ENCODE assay signal across 15 mouse cellular contexts in genomic region chr9:24701246-24701645, GRCm38 (mm10). TPM values are rescaled to one million over a fixed set of nuclear protein-coding genes. Genes with fewer than 3 reads are reported as not detected.
A peak's percentile ranks its signal among the peaks of the same experiment; 100 is the strongest.
DNase-seq lines count a peak whose midpoint lies in the region; ATAC-seq and TF ChIP-seq lines count a peak whose summit lies in the region.
"Had no signal": no experiment of that assay in that cellular context is flagged by ENCODE, and none has a peak within 500 bp of the region (broad histone marks: within the 10 kb centered on the region; RNA-seq: fewer than 3 reads in every experiment).

No protein-coding gene starts in this region.

- H3K27me3 ChIP-seq in forebrain, postnatal 0 days (ENCODE audit: insufficient read depth, low read length) = no peaks in the 10 kb centered on the region
- no peaks in the 10 kb centered on the region for H3K27me3 ChIP-seq in forebrain, embryonic 13.5 days
- no peaks in the 10 kb centered on the region; the same call in 1 of the 2 replicates for H3K27me3 ChIP-seq in liver, embryonic 14.5 days (ENCODE audit: control insufficient read depth, insufficient read depth, low read length)
- peaks cover 4% of the 10 kb centered on the region for H3K27me3 ChIP-seq in liver, embryonic 12.5 days (replicated peaks)
- peaks cover 5% of the 10 kb centered on the region; the same call in 1 of the 2 replicates for H3K27me3 ChIP-seq in kidney, embryonic 14.5 days (ENCODE audit: control insufficient read depth, insufficient read depth, low read length)
- H3K27me3 ChIP-seq: midbrain, embryonic 15.5 days had no signal

- no peaks in the 10 kb centered on the region for H3K4me1 ChIP-seq in forebrain, postnatal 0 days (ENCODE audit: insufficient read depth)
- peaks cover under 1% of the 10 kb centered on the region; the same call in 1 of the 2 replicates for H3K4me1 ChIP-seq in forebrain, embryonic 13.5 days
- no peaks in the 10 kb centered on the region for H3K4me1 ChIP-seq in liver, embryonic 14.5 days (replicated peaks; ENCODE audit: control insufficient read depth in 2 of 2, insufficient read depth in 2 of 2, low read length in 1 of 2)
- no peaks in the 10 kb centered on the region for H3K4me1 ChIP-seq in liver, embryonic 12.5 days
- no peaks in the 10 kb centered on the region for H3K4me1 ChIP-seq in kidney, embryonic 14.5 days (ENCODE audit: control insufficient read depth, insufficient read depth, low read length)

- H3K4me2 ChIP-seq in forebrain, postnatal 0 days (ENCODE audit: low read depth) = no peak overlapping the region
- no peak overlapping the region for H3K4me2 ChIP-seq in forebrain, embryonic 13.5 days
- H3K4me2 ChIP-seq in liver, embryonic 14.5 days (ENCODE audit: low read depth) = no peak overlapping the region
- H3K4me2 ChIP-seq in liver, embryonic 12.5 days = no peak overlapping the region
- H3K4me2 ChIP-seq in kidney, embryonic 14.5 days (replicated peaks; ENCODE audit: low read depth, low read length) = no peak overlapping the region
- H3K4me2 ChIP-seq: midbrain, embryonic 15.5 days; neural tube, embryonic 13.5 days had no signal

- H3K36me3 ChIP-seq in forebrain, postnatal 0 days (ENCODE audit: insufficient read depth) = no peaks in the 10 kb centered on the region
- no peaks in the 10 kb centered on the region for H3K36me3 ChIP-seq in forebrain, embryonic 13.5 days (ENCODE audit: poor library complexity, severe bottlenecking)
- no peaks in the 10 kb centered on the region for H3K36me3 ChIP-seq in liver, embryonic 14.5 days (replicated peaks; ENCODE audit: control insufficient read depth, insufficient read depth, low read depth)
- H3K36me3 ChIP-seq in liver, embryonic 12.5 days = no peaks in the 10 kb centered on the region
- no peaks in the 10 kb centered on the region for H3K36me3 ChIP-seq in kidney, embryonic 14.5 days (ENCODE audit: control insufficient read depth, insufficient read depth, low read length)
- H3K36me3 ChIP-seq: midbrain, embryonic 15.5 days; neural tube, embryonic 13.5 days had no signal

- no peak overlapping the region for H3K9ac ChIP-seq in forebrain, postnatal 0 days
- no peak overlapping the region for H3K9ac ChIP-seq in forebrain, embryonic 13.5 days
- no peak overlapping the region for H3K9ac ChIP-seq in liver, embryonic 14.5 days (replicated peaks)
- H3K9ac ChIP-seq in liver, embryonic 12.5 days = no peak overlapping the region
- H3K9ac ChIP-seq in kidney, embryonic 14.5 days (ENCODE audit: low read depth, low read length) = no peak overlapping the region
- H3K9ac ChIP-seq: midbrain, embryonic 15.5 days; neural tube, embryonic 13.5 days had no signal

- H3K9me3 ChIP-seq in forebrain, postnatal 0 days (ENCODE audit: low read length) = no peaks in the 10 kb centered on the region
- no peaks in the 10 kb centered on the region for H3K9me3 ChIP-seq in forebrain, embryonic 13.5 days (replicated peaks)
- no peaks in the 10 kb centered on the region for H3K9me3 ChIP-seq in liver, embryonic 14.5 days (ENCODE audit: control insufficient read depth, low read length)
- H3K9me3 ChIP-seq in liver, embryonic 12.5 days (replicated peaks) = no peaks in the 10 kb centered on the region
- no peaks in the 10 kb centered on the region for H3K9me3 ChIP-seq in kidney, embryonic 14.5 days (ENCODE audit: control insufficient read depth, low read length)
- H3K9me3 ChIP-seq: midbrain, embryonic 15.5 days had no signal

- no peak for TF ChIP-seq EP300 in liver, embryonic 14.5 days (IDR thresholded peaks at IDR 0.05; ENCODE audit: low read depth)

- peak; percentile 53 for TF ChIP-seq CTCF in forebrain, postnatal 0 days (IDR thresholded peaks at IDR 0.05; ENCODE audit: low read depth)
- peak; percentile 8; the same call in 1 of the 2 replicates for TF ChIP-seq CTCF in liver, embryonic 14.5 days (IDR thresholded peaks at IDR 0.05; ENCODE audit: low read depth)

- no peak overlapping the region for H3K4me3 ChIP-seq in forebrain, postnatal 0 days (ENCODE audit: low read depth, low read length)
- H3K4me3 ChIP-seq in forebrain, embryonic 13.5 days = no peak overlapping the region
- no peak overlapping the region for H3K4me3 ChIP-seq in liver, embryonic 14.5 days (ENCODE audit: insufficient read depth in 1 of 2, low read depth in 2 of 2, low read length in 2 of 2)
- no peak overlapping the region for H3K4me3 ChIP-seq in liver, embryonic 12.5 days
- H3K4me3 ChIP-seq in kidney, embryonic 14.5 days (ENCODE audit: low read length) = no peak overlapping the region
- H3K4me3 ChIP-seq: midbrain, embryonic 15.5 days; neural tube, embryonic 13.5 days had no signal

- ATAC-seq in forebrain, postnatal 0 days = no peak
- ATAC-seq in forebrain, embryonic 13.5 days = no peak
- ATAC-seq in liver, embryonic 14.5 days (ENCODE audit: insufficient read depth) = no peak
- ATAC-seq in liver, embryonic 12.5 days = no peak
- peak; percentile 50 for ATAC-seq in megakaryocyte progenitor cell, adult 5-6 weeks (replicated peaks; ENCODE audit: poor library complexity)
- no peak for ATAC-seq in kidney, embryonic 14.5 days (ENCODE audit: low FRiP score, low TSS enrichment)
- ATAC-seq: inflammation-experienced regulatory T-cells, adult 6 months; midbrain, embryonic 15.5 days had no signal

- H3K27ac ChIP-seq in forebrain, postnatal 0 days (ENCODE audit: low read depth, low read length) = no peak overlapping the region
- H3K27ac ChIP-seq in forebrain, embryonic 13.5 days = no peak overlapping the region
- no peak overlapping the region for H3K27ac ChIP-seq in liver, embryonic 14.5 days
- no peak overlapping the region for H3K27ac ChIP-seq in liver, embryonic 12.5 days
- H3K27ac ChIP-seq in kidney, embryonic 14.5 days (ENCODE audit: low read depth, low read length) = no peak overlapping the region
- H3K27ac ChIP-seq: midbrain, embryonic 15.5 days; neural tube, embryonic 13.5 days had no signal

- DNase-seq in forebrain, postnatal 0 days = peak; percentile 17
- DNase-seq in liver, embryonic 14.5 days (ENCODE audit: low read depth in 3 of 3, low spot score in 3 of 3) = no peak
- DNase-seq in MEL-GATA-1-ER (ENCODE audit: extremely low read depth, low read depth) = peak; percentile 11
- DNase-seq in adrenal gland, adult 2 months = no peak
- DNase-seq: gastrocnemius, postnatal 14 days; kidney, postnatal 4 days; lung, postnatal 10 days; thymus, postnatal 14 days had no signal

RNA-seq across cellular contexts. Expression of gene Dpy19l2, which starts 5.2 kb away (rescaled TPM):
- 0.62 and 0.71 TPM in 2 replicates for total RNA-seq in forebrain, postnatal 0 days (2014; rRNA removed)
- polyA plus RNA-seq in forebrain, postnatal 0 days (2015; fragmentation: Nextera tagmentation; extraction: Ambion mirVana) = 0.59 and 0.85 TPM in 2 replicates
- polyA plus RNA-seq in forebrain, embryonic 13.5 days (2015; fragmentation: Nextera tagmentation; extraction: Ambion mirVana) = 0.10 and 0.18 TPM in 2 replicates
- polyA plus RNA-seq in liver, embryonic 14.5 days (2012; rRNA removed) = 0.02 TPM in 2 replicates
- polyA plus RNA-seq in liver, embryonic 14.5 days (2014; fragmentation: Nextera tagmentation; extraction: Ambion mirVana) = 0.05 and 0.06 TPM in 2 replicates
- polyA plus RNA-seq in liver, embryonic 12.5 days (2016; fragmentation: Nextera tagmentation; extraction: Ambion mirVana) = 0.06 and 0.08 TPM in 2 replicates
- not detected in 2 replicates for total RNA-seq in megakaryocyte progenitor cell, adult 5-6 weeks (2015)
- total RNA-seq in megakaryocyte progenitor cell, adult 5-6 weeks (2017) = not detected in 2 replicates
- not detected in 2 replicates for polyA plus RNA-seq in kidney, embryonic 14.5 days (2014; fragmentation: Nextera tagmentation; extraction: Ambion mirVana)
- total RNA-seq in adrenal gland, adult 2 months (2021) = under 1 TPM in 1 of 2 experiments, not detected in 1; 0.09 TPM
- not detected in 2 replicates for polyA plus RNA-seq in adrenal gland, adult 2 months (2012; rRNA removed)
- total RNA-seq: gastrocnemius, postnatal 14 days had no signal
- polyA plus RNA-seq: inflammation-experienced regulatory T-cells, adult 6 months had no signal

Comparison
In these comparisons a context has a peak if more than half of its experiments do, and no peak if none do; other contexts are left out.
1. DNase-seq: peak in forebrain, postnatal 0 days (single experiment) and MEL-GATA-1-ER (single experiment); none in liver, embryonic 14.5 days (0 of 3) and adrenal gland, adult 2 months (single experiment).